Mouse (Mus musculus) induced T-regulatory cell, adult 2 months (primary cell): ENCODE data around the gene Cyp20a1.

Source experiments
- DNase-seq: peaks from one replicate; pipeline ENCODE4 v3.0.0-alpha.2; 2012; ENCODE audit warnings: low read depth

Cyp20a1 gene

DNA sequence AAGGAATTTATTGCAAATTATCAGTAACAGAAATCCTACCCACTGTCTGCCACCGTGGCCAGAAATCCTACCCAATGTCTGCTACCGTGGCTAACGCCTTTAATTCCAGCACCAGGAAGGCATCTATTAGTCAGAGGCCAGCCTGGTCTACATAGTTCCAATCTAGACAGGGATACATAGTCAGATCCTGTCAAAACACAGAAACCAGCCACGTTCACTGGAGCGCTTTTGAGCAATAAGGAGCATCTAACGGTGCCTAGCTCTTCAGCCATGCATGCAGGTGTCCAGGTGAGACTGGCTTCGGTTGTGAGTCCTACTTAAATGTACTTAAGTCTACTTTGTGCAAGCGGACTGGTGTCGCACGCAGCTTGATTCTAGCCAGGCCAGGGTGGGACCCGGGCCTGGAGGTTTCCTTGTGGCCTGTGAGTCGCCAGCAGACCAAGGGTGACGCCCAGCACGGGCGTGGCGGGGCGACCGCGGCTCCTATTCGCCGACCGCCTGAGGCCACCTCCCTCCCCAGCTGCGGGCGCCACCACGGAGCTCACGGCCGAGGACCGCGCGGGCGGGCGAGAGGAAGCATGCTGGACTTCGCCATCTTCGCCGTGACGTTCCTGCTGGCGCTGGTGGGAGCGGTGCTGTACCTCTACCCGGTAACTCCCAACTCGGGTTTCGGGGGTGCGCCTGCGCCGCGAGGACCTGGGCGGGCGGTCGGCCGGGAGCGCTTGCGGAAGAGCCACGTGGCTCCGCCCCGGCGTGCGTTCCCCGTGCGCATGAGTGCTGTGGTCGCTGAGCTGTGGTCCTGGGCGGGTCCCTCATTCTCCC lies at the start of gene Cyp20a1:
Cyp20a1 (plus strand) TSS at position 516 of the 822 bp plus-strand sequence.
- peak; percentile 90 for DNase-seq

DNA sequence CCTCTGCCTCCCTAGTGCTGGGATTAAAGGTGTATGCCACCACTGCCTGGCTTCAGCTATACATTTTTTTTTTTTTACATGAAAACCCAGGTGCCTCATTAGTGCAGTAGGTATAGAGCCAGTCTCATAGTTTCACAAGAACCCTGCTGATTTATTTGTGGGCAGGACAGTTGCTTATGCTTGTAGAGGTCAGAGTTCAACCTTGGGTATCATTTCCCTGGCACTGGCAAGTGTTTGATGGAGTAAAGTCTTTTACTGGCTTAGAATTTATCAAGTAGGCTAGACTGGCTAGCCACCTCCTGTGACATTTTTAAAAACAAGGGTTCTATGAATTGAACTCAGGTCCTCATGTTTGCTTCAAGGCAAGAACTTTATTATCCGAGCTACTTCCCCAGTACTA lies 49.2 kb upstream of the Cyp20a1 start:
- DNase-seq, result no peak

DNA sequence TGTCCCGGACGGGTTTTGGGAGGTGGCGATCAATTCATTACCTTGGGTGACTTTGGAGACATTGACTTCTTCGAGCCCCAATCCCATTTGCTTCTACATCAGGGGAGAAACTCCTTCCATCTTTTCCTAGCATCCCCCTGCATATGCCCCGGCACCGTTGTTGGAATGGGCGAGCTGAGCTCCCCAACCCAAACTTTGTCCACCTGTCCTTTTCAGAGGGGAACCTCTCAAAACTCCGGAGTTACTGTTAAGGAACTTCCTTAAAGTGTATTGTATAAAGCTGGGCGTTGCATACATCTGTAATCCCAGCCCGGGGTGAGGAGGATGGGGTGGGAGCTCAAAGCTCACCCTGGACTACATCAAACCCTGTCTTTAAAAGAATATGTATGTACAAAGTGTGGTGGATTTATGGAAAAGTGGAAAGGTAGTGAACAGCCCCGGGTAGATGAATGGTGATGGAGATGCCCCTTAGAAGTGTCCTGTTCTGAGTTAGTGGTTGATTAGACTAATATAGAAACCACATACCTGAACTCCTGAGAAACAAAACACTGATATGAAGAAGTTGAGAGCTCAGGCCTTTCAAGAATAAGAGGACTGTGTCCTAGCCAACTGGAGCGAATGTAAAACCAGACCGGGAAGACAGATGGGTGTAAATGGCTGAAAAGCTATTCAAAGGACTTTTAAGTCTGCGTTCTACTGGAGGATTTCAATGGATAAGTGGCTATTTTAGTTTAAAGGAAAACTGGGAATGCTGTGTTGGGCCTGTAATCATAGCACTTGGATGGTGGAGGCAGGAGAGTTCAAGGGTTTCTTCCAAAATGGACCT lies 720 bp downstream of the Cyp20a1 start:
- DNase-seq, result no peak

DNA sequence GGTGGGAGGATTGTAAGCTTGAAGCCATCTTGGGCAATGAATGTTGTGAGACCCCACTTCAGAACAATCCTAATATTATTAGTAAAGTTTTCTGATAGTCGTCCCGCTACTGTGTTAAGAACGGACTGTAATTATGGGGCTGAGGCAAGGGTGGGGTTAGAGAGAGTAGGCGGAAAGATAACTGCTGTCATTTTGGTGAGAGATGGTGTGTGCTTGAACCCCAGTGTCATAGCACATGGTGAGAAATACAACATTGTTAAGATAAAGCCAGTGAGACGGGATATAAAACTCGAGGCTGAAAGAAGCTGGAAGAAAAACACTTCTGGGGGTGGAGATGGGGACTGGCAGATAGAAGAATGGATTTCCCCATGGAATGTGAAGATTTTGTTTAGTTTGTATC lies 1.5 kb downstream of the Cyp20a1 start:
- DNase-seq, result no peak

DNA sequence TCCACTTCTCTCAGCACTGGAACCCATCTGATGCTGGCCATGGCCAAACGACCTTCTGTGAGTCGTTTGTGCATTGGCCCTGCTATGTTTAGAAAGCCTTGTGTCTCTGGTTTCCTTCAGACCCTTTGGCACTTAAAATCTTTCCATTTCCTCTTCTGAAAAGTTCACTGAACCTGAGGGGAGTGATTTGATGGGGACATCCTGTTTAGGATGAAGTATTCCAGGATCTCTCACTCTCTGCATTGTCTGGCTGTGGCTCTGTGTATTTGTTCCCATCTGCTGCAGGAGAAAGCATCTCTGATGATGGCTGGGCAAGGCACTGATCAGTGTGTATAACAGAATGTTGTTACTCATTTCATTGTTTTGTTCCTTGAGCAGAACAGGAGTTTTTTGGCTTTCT lies 2.6 kb downstream of the Cyp20a1 start:
- no peak for DNase-seq

DNA sequence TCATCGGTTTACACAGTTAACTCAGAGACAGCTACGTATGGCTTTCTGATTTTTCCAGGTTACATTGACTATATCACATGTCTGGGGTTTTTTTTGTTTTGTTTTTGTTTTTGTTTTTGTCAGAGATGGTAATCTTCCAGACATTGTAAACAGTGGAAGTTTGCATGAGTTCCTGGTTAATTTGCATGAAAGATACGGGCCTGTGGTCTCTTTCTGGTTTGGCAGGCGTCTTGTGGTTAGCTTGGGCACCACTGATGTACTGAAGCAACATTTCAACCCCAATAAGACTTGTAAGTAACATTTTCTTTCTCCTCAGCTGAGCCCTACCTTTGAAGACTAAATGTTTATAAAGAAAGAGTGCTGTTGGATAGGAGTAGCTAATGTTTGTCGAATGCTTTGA lies 9.7 kb downstream of the Cyp20a1 start:
- peak; percentile 54 for DNase-seq

DNA sequence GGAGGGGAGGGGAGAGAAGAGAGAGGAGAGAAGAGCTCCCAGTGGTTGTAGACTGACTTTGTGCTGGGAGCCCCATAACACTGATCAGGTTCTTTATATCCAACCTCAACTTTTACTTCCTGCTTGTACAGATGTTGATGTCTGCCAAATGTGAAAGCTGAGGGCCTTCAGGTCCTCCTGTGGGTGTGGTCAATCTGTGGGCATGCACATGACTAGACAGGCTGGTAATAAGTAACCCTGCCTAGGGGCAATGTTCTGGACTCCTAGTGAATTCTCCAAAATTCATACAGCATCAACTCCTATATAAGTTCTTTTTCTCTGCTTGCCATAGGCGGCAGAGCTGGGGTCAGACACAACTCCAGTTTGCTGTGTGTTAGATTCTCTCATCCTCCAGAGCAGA lies 18.5 kb downstream of the Cyp20a1 start:
- peak; percentile 37 for DNase-seq

DNA sequence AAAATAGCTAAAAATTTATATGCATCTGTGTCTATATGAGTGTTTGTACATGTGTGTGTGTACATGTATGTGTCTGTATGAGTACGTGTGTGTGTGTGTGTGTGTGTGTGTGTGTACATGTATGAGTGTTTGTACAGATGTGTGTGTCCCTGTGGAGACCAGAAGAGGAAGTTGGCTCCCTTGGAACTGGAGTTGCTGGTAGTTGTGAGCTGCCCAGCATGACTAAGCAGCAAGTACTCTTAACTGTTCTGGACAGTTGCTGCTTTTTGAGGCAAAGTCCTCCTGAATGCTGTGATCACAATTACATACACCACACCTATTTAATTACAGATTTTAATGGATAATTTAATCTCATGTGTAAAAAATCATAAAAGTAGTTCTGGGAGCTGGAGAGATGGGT lies 33.4 kb downstream of the Cyp20a1 start:
- DNase-seq, result no peak

DNA sequence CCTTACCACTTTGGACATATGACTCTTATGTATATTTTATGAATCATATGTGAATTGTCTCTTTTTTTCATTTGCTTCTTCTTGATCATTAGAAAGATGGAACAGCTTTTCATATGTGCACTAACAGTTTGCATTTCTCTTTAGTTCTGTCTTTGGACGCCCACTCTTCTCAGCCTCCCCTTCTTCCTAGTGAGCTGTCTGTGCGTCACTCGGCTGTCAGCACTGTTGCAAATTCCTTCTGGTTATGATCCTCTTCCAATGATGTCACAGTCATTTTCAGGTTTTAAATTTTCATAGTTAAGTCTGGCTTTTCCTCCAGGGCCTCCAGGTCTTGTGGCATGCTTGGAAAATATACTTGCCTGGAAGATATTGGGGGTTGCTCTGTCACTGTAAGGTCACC lies 38.8 kb downstream of the Cyp20a1 start:
- no peak for DNase-seq

DNA sequence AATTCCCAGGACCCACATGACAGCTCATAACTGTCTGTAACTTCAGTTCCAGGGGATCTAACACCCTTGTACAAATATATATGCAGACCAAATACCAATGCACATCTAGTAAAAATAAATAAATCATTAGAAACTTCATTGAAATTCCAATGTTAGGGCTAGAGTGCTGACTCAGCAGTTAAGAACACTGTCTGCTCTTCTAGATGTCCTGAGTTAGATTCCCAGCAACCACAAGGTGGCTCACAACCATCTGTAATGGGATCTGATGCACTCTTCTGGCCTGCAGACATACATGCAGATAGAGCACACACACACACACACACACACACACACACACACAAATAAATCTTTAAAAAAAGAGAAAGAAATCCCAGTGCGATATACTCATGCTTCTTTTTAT lies 61.7 kb downstream of the Cyp20a1 start:
- peak; percentile 38 for DNase-seq

DNA sequence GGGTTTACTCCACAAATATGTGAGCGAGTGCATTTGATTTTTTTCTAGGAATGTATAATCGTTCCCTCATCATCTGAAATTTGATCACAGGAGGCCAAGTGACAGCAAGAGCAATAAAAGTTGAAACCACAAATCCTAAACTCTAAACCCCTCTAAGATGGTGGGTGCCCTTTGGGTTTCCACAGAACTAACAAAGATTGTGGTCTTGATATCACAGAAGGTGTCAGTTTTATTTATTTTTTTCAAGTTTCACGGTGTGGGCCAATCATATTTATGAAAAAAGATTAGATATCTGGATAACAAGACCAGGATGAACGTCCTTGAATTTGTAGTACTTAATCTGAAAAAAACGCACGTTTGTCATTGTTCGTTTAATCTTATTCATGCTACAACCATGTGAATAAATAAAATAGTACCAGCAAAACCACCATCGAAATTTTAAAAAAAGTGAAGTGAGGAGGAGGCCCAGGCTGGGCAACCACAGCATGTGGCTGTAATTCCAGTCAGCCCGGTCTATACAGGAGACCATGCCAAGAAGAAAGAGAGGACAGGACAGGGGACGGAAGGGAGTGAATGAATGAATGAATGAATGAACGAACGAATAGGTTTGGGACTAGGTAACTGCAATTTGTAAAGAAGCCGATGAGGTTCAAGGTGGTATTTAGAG lies 65.5 kb downstream of the Cyp20a1 start:
- peak; percentile 51 for DNase-seq

DNA sequence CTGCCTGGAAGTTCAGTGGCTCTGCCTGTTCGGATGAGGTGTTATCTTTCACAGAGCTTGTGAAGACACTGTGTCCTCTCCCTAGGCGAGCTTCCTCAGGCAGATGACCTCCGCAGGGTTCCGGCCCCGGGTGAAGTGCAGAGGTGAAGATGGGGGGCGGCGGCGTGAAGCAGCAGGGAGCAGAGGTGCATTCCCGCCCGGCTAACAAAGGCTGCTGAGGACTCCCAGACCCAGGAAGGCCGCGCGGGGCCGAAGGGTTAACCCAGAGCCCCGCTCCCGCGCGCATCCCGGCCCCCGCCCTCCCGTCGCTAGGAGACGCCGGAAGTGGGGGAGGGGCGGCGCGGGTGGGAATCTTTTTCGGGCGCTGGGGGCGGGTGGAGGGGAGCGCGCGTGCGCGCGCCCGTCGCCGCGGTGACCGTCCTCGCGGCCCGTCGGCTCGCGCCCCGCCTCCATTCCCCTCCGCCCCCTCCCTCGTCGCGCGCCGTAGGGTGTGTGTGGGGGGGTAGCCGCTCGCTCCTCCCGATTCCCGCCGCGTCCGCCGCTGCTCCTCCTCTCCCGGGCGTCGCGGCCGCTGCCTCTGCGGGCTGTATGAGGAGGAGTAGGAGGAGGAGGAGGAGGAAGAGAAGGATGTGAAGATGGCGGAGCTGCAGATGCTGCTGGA lies 66.2 kb downstream of the Cyp20a1 start, which contains the start of gene Abi2:
Abi2 (plus strand) TSS at position 452 of the 661 bp plus-strand sequence.
- DNase-seq, result peak; percentile 86

DNA sequence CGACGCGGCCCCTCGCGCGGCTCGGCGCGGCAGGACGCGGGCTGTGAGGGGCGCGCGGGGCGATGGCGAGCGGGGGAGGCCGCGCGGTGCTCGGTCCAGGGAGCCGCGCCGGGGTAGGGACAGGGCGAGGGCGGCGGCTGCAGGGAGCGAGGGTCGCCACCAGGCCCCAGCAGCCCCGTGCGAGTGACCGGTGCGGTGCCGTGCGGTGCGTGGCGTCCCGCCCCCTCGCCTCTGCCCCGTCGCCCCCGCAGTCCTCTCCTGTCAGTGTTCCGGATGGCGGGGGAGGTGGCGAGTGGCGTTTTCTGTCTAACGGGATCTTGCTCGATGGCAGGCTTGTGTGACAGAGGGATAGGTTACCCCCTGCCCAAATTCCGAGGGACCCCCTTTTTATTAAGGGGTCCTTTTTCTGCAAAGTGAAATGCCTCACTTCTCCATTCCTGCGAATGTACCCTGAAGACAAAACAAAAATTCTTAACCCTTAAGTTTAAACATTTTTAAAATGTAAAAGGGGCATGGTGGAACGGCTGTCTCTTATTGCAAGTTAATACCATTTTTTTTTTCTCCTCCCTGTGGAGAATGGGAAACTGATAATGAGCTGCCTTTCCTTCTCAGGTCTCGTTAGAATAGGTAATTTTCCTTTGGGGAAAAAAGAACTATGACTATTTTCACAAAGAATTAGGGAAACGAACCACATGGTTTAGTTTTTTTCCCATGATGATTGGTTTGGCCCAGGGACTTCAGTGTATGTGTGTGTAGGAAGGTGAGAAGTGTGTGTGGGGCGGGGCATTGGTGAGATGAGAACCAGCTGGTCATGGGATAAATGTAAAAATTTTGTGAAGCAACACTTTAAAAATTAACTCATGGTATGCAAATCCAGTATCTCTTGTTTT lies 67.0 kb downstream of the Cyp20a1 start:
- DNase-seq, result peak; percentile 62

DNA sequence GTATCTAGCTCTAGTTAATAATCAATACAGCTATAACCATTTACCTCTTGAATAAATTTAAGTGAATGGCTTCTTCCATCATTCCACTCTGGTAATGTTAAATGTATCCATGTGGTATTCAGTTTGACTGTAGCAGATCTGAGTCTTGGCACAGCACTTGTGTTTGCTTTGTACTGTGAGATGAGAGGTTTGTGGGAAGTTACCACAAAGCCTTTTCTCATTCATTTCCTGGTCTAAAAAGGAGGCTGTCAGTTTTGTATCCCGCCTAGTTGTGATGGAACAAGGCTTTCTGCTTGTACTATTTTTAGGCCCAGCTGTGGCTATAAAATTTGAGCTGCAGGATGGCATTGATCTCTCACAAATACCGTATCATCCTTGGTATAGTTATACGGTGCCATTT lies 73.6 kb downstream of the Cyp20a1 start:
- peak; percentile 51 for DNase-seq

DNA sequence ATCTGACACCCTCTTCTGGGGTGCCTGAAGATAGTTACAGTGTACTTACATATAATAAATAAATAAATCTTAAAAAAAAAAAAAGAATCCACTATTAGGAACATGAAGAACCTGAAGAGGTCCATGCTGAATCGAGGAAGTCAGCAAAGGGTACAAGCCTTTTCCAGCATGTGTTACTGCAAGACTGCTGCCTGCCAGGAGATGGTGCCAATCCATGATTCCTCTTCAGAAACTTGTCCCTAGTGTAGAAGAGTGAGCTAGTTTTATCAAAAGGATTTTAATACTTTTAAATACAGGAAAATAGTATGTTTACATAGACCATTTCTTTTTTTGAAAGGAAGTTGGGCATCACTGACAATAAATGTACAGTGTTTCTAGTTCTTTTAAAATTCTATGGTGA lies 80.8 kb downstream of the Cyp20a1 start:
- no peak for DNase-seq

DNA sequence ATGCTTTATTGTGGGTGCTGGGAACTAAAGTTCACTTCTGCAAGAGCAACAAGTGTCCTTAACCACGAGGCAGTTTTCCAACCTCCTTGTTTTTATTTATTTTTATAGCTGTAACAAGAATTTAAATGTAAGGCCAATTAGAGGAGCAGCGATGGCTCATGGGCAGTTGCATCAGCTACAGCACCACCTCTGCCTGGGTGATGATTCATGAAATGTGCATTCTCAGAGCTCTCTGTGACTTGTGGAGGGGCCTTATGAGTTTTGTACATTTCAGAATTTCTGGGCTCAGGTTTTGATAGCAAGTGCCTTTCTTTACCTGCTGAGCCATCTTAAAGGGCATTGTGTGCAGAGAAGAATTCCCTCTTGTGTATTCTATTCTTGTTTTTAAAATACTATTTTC lies 85.2 kb downstream of the Cyp20a1 start:
- no peak for DNase-seq

DNA sequence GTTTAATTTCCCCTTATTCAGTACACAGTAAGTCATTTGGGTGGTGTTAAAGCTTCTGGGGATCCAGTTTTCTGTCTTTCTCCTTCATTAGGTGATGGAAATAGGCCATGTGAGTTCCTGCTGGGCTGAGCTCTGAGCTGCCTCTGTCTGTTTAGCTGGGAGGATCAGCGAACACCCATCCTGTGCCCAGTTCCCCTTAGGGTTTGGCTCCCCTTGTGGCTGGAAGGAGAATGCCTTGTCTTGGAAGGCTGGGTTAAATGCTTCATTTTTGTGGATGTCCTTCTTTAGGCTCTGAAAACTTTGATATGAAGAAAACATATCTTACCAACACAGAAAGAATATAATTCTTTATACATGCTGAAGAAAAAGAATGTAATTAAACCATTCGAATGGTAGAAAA lies 85.8 kb downstream of the Cyp20a1 start:
- DNase-seq, result peak; percentile 69

DNA sequence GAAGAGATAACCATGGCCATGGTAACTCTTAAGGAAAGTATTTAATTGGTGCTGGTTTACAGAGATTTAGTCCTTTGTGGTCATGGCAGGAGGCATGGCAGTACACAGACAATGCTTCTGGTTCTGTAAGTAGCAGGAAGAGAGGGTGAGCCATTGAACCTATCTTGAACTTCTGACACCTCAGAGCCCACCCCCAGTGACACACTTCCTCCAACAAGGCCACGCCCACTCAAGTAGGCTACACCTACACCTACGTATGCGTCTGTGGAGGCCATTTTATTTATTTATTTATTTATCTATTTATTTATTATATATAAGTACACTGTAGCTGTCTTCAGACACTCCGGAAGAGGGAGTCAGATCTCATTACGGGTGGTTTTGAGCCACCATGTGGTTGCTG lies 88.4 kb downstream of the Cyp20a1 start:
- no peak for DNase-seq

DNA sequence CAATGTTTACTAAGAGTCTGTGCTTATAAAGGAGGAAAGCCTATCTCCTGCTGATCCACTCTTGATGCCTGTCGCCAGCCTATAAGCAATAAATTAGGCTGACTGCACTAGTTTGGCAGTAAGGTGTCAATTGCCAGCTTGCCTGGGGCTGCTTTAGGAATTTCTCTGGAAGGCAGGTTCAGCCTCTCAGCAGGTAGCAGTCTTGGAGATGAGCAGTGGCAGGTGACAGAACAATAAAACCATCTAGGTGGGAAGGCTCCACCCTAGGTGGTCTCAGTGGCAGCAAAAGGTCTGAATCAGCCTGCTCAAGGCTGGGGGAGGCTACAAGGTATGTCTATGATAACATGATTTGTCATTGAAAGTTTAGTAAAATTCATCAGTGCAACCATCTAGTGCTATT lies 89.4 kb downstream of the Cyp20a1 start:
- no peak for DNase-seq
